Mouse (Mus musculus): ENCODE data around the gene Ext2. TPM values are rescaled to one million over a fixed set of nuclear protein-coding genes. Genes with fewer than 3 reads are reported as not detected.
A peak's percentile ranks its signal among the peaks of the same experiment; 100 is the strongest.

Gene Ext2
- polyA plus RNA-seq, 2 experiments = 80.7 to 115 TPM

GRCm38 (mm10) chr2:93645626-93646320 is 176.6 kb downstream of the Ext2 start:
- ATAC-seq (ENCODE audit: low FRiP score, low read depth) (no peak), DNase-seq (ENCODE audit: low spot score) (no peak)
- Histone ChIP-seq H3K9me3 (ENCODE audit: control insufficient read depth, low read length) (no peaks in the 10 kb centered on the region), H3K27ac (replicated peaks; ENCODE audit: low read depth, low read length) (no peak overlapping the region), H3K27me3 (ENCODE audit: control insufficient read depth, insufficient read depth, low read length) (peaks cover 89% of the 10 kb centered on the region), H3K4me1 (ENCODE audit: control insufficient read depth, insufficient read depth, low read length) (peaks cover 16% of the 10 kb centered on the region), H3K9ac (ENCODE audit: low read depth, low read length, severe bottlenecking) (0 out of 2 replicates have a peak overlapping the region, but pooled peaks have one; percentile 16), H3K4me3 (replicated peaks; ENCODE audit: low read length) (peak overlapping the region; percentile 27), H3K36me3 (ENCODE audit: control insufficient read depth, insufficient read depth, low read length) (no peaks in the 10 kb centered on the region), H3K4me2 (replicated peaks; ENCODE audit: low read depth, low read length, severe bottlenecking) (peak overlapping the region; percentile 34)
- TF ChIP-seq POLR2A (IDR thresholded peaks at IDR 0.05; ENCODE audit: borderline replicate concordance, extremely low read depth, insufficient read depth, insufficient read length) = no peak
- 10% methylated on average over 29 of the region's 33 CpGs for WGBS

- Histone ChIP-seq H3K4me2 (replicated peaks; ENCODE audit: low read depth, low read length, severe bottlenecking) (peak overlapping the region; percentile 34; the same call in 1 of the 2 replicates), H3K4me3 (replicated peaks; ENCODE audit: low read length) (0 out of 2 replicates have a peak overlapping the region, but pooled peaks have one; percentile 27), H3K27ac (replicated peaks; ENCODE audit: low read depth, low read length) (no peak overlapping the region), H3K9me3 (ENCODE audit: control insufficient read depth, low read length) (no peaks in the 10 kb centered on the region), H3K27me3 (ENCODE audit: control insufficient read depth, insufficient read depth, low read length) (peaks cover 90% of the 10 kb centered on the region), H3K4me1 (ENCODE audit: control insufficient read depth, insufficient read depth, low read length) (peaks cover 20% of the 10 kb centered on the region), H3K9ac (ENCODE audit: low read depth, low read length, severe bottlenecking) (no peak overlapping the region), H3K36me3 (ENCODE audit: control insufficient read depth, insufficient read depth, low read length) (no peaks in the 10 kb centered on the region)
- WGBS = 29% methylated on average over 10 of the region's 10 CpGs
- DNase-seq (ENCODE audit: low spot score) (no peak), ATAC-seq (ENCODE audit: low FRiP score, low read depth) (no peak)
- no peak for TF ChIP-seq POLR2A (IDR thresholded peaks at IDR 0.05; ENCODE audit: borderline replicate concordance, extremely low read depth, insufficient read depth, insufficient read length)
These were observed 177.2 kb downstream of the Ext2 start for GRCm38 (mm10) chr2:93645197-93645596.

- peaks cover 23% of the 10 kb centered on the region for H3K4me1 ChIP-seq (ENCODE audit: control insufficient read depth, insufficient read depth, low read length)
These were observed 177.6 kb downstream of the Ext2 start for GRCm38 (mm10) chr2:93644731-93645130.

GRCm38 (mm10) chr2:93644234-93644633 is 178.1 kb downstream of the Ext2 start:
- 0 out of 2 replicates have a peak overlapping the region, but pooled peaks have one; percentile 8 for H3K4me2 ChIP-seq (replicated peaks; ENCODE audit: low read depth, low read length, severe bottlenecking)
- peaks cover 27% of the 10 kb centered on the region for H3K4me1 ChIP-seq (ENCODE audit: control insufficient read depth, insufficient read depth, low read length)
- peaks cover 86% of the 10 kb centered on the region for H3K27me3 ChIP-seq (ENCODE audit: control insufficient read depth, insufficient read depth, low read length)
- H3K9me3 ChIP-seq (ENCODE audit: control insufficient read depth, low read length) = no peaks in the 10 kb centered on the region
- DNase-seq (ENCODE audit: low spot score) (no peak), ATAC-seq (ENCODE audit: low FRiP score, low read depth) (no peak)
- WGBS = 42% methylated on average over 4 of the region's 4 CpGs
- H3K4me3 ChIP-seq (replicated peaks; ENCODE audit: low read length) = no peak overlapping the region
- H3K9ac ChIP-seq (ENCODE audit: low read depth, low read length, severe bottlenecking) = no peak overlapping the region
- H3K36me3 ChIP-seq (ENCODE audit: control insufficient read depth, insufficient read depth, low read length) = no peaks in the 10 kb centered on the region
- H3K27ac ChIP-seq (replicated peaks; ENCODE audit: low read depth, low read length) = no peak overlapping the region
- TF ChIP-seq POLR2A (IDR thresholded peaks at IDR 0.05; ENCODE audit: borderline replicate concordance, extremely low read depth, insufficient read depth, insufficient read length) = no peak

More at GRCm38 (mm10) chr2:93644731-93645130, 177.6 kb downstream of the Ext2 start:
- Histone ChIP-seq H3K4me3 (replicated peaks; ENCODE audit: low read length) (no peak overlapping the region), H3K36me3 (ENCODE audit: control insufficient read depth, insufficient read depth, low read length) (no peaks in the 10 kb centered on the region), H3K27ac (replicated peaks; ENCODE audit: low read depth, low read length) (no peak overlapping the region), H3K9me3 (ENCODE audit: control insufficient read depth, low read length) (no peaks in the 10 kb centered on the region), H3K27me3 (ENCODE audit: control insufficient read depth, insufficient read depth, low read length) (peaks cover 86% of the 10 kb centered on the region), H3K4me2 (replicated peaks; ENCODE audit: low read depth, low read length, severe bottlenecking) (no peak overlapping the region), H3K9ac (ENCODE audit: low read depth, low read length, severe bottlenecking) (no peak overlapping the region)
- DNase-seq (ENCODE audit: low spot score) (no peak), ATAC-seq (ENCODE audit: low FRiP score, low read depth) (no peak)
- TF ChIP-seq POLR2A (IDR thresholded peaks at IDR 0.05; ENCODE audit: borderline replicate concordance, extremely low read depth, insufficient read depth, insufficient read length) = no peak
- WGBS = 37% methylated on average over 6 of the region's 6 CpGs

- Histone ChIP-seq H3K27me3 (ENCODE audit: control insufficient read depth, insufficient read depth, low read length) (peaks cover 82% of the 10 kb centered on the region), H3K4me3 (replicated peaks; ENCODE audit: low read length) (peak overlapping the region; percentile 46), H3K27ac (replicated peaks; ENCODE audit: low read depth, low read length) (no peak overlapping the region), H3K4me1 (ENCODE audit: control insufficient read depth, insufficient read depth, low read length) (peaks cover 27% of the 10 kb centered on the region), H3K9me3 (ENCODE audit: control insufficient read depth, low read length) (no peaks in the 10 kb centered on the region), H3K36me3 (ENCODE audit: control insufficient read depth, insufficient read depth, low read length) (no peaks in the 10 kb centered on the region), H3K4me2 (replicated peaks; ENCODE audit: low read depth, low read length, severe bottlenecking) (peak overlapping the region; percentile 87), H3K9ac (ENCODE audit: low read depth, low read length, severe bottlenecking) (peak overlapping the region; percentile 61)
- TF ChIP-seq POLR2A (IDR thresholded peaks at IDR 0.05; ENCODE audit: borderline replicate concordance, extremely low read depth, insufficient read depth, insufficient read length) = no peak
- no peak for DNase-seq (ENCODE audit: low spot score)
- ATAC-seq (ENCODE audit: low FRiP score, low read depth) = no peak
- WGBS = 2% methylated on average over 28 of the region's 28 CpGs
These were observed 179.0 kb downstream of the Ext2 start for GRCm38 (mm10) chr2:93643403-93643780.

All from limb, embryonic 14.5 days (tissue).